Mouse (Mus musculus) intestine, embryonic 16.5 days (tissue): ENCODE measurements around the gene Cul7. TPM values are rescaled to one million over a fixed set of nuclear protein-coding genes. Genes with fewer than 3 reads are reported as not detected.

Source experiments
- ATAC-seq: fragments of 200-750 bp; cut with Nextera tagmentation; 2 replicates; pipeline ENCODE4 v1.8.0; 2017; ENCODE audit warnings: moderate TSS enrichment, moderate library complexity
- H3K27ac ChIP-seq: fragments of 300-500 bp; sonication (generic); 2 replicates; pipeline ENCODE4 v1.5.1; 2014; ENCODE audit warnings: mild to moderate bottlenecking, low read length
- H3K27me3 ChIP-seq: fragments of 300-500 bp; sonication (generic); replicated peaks from 2 replicates; pipeline ENCODE4 v1.6.1; 2014; ENCODE audit warnings: low read length, control low read depth, mixed read lengths; ENCODE audit not compliant: control insufficient read depth, insufficient read depth
- H3K36me3 ChIP-seq: fragments of 300-500 bp; sonication (generic); 2 replicates; pipeline ENCODE4 v1.6.1; 2014; ENCODE audit warnings: low read length, control low read depth; ENCODE audit not compliant: control insufficient read depth, insufficient read depth
- H3K4me1 ChIP-seq: fragments of 300-500 bp; sonication (generic); 2 replicates; pipeline ENCODE4 v1.6.1; 2014; ENCODE audit warnings: low read length, control low read depth, mixed read lengths; ENCODE audit not compliant: control insufficient read depth, insufficient read depth
- H3K4me2 ChIP-seq: fragments of 300-500 bp; sonication (generic); 2 replicates; pipeline ENCODE4 v1.6.1; 2014; ENCODE audit warnings: low read depth, low read length, control low read depth
- H3K4me3 ChIP-seq: fragments of 300-500 bp; sonication (generic); 2 replicates; pipeline ENCODE4 v1.5.1; 2014; ENCODE audit warnings: mild to moderate bottlenecking, low read length
- H3K9ac ChIP-seq: fragments of 300-500 bp; sonication (generic); 2 replicates; pipeline ENCODE4 v1.6.1; 2014; ENCODE audit warnings: low read depth, low read length
- H3K9me3 ChIP-seq: fragments of 300-500 bp; sonication (generic); 2 replicates; pipeline ENCODE4 v1.6.1; 2016; ENCODE audit warnings: low read length, control low read depth; ENCODE audit not compliant: control insufficient read depth
- WGBS: fragments of 180-500 bp; shearing (Covaris S2); extraction: QIAGEN DNeasy Blood & Tissue Kit; methylation state at CpG from one replicate; pipeline ENCODE4 v1.1.7; 2014; 5-methylcytosine and 5-hydroxymethylcytosine counted together
- polyA plus RNA-seq: library from polyadenylated mRNA; unstranded; fragments of >200 nt; fragmentation: Nextera tagmentation; extraction: Ambion mirVana; gene quantifications from 2 replicates; pipeline ENCODE4 v1.2.1, GENCODE M21; 2015

Cul7 gene
- polyA plus RNA-seq, 1 experiment from 2014 or later, result 42.4 TPM

GRCm38 (mm10) chr17:46651755-46652547 is 1.8 kb downstream of the Cul7 start:
- peak overlapping the region; percentile 77 for H3K4me3 ChIP-seq
- WGBS, result 68% methylated on average over 20 of the region's 20 CpGs
- H3K27me3 ChIP-seq, result no peaks in the 10 kb centered on the region
- ATAC-seq, result no peak
- H3K4me2 ChIP-seq, result peak overlapping the region; percentile 85
- H3K4me1 ChIP-seq, result peaks cover 27% of the 10 kb centered on the region
- peaks cover 24% of the 10 kb centered on the region for H3K36me3 ChIP-seq
- peak overlapping the region; percentile 93 for H3K27ac ChIP-seq
- no peaks in the 10 kb centered on the region for H3K9me3 ChIP-seq
- peak overlapping the region; percentile 83 for H3K9ac ChIP-seq

- 71% methylated on average over 6 of the region's 6 CpGs for WGBS
- Histone ChIP-seq H3K9ac (no peak overlapping the region), H3K4me2 (no peak overlapping the region), H3K9me3 (no peaks in the 10 kb centered on the region), H3K4me1 (peaks cover 23% of the 10 kb centered on the region), H3K36me3 (peaks cover 38% of the 10 kb centered on the region), H3K27ac (no peak overlapping the region), H3K4me3 (no peak overlapping the region), H3K27me3 (no peaks in the 10 kb centered on the region)
- ATAC-seq, result no peak
Observed at GRCm38 (mm10) chr17:46656054-46656453, 5.9 kb downstream of the Cul7 start.

DNA sequence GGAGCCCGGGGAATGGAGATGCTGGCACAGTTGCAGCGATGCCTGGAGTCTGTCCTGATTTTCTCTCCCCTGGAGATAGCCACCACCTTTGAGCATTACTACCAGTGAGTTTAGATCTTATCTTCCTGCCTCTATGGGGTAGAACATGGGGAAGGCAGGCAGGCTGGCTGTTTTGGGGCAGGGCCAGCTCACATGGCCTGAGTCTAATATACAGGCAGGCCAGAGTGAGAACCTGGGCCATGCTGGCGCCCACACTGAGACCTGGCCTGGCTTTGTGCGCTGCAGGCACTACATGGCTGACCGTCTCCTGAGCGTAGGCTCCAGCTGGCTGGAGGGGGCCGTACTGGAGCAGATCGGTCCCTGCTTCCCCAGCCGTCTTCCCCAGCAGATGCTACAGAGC is 11.2 kb downstream of the Cul7 start:
- Histone ChIP-seq H3K27ac (no peak overlapping the region), H3K36me3 (peaks cover 36% of the 10 kb centered on the region), H3K4me3 (no peak overlapping the region), H3K4me2 (no peak overlapping the region), H3K9ac (no peak overlapping the region), H3K4me1 (no peaks in the 10 kb centered on the region), H3K27me3 (no peaks in the 10 kb centered on the region), H3K9me3 (no peaks in the 10 kb centered on the region)
- ATAC-seq, result no peak
- 90% methylated on average over 9 of the region's 9 CpGs for WGBS

DNA sequence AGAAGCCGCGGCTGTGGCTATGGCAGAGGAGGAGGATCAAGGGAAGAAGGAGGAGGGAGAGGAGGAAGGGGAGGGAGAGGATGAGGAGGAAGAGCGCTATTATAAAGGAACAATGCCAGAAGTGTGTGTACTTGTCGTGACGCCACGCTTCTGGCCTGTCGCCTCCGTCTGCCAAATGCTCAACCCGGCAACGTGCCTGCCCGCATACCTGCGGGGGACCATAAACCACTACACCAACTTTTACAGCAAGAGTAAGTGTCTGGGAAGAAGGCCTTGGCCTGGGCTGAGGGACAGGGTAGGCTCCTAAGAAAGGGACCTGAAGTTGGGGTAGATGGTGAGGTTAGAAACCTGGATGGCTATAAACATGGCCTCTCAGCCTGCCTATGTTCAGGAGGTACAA is 11.8 kb downstream of the Cul7 start:
- Histone ChIP-seq H3K36me3 (peaks cover 40% of the 10 kb centered on the region), H3K4me1 (no peaks in the 10 kb centered on the region), H3K27me3 (no peaks in the 10 kb centered on the region), H3K4me2 (no peak overlapping the region), H3K4me3 (no peak overlapping the region), H3K9ac (no peak overlapping the region), H3K9me3 (no peaks in the 10 kb centered on the region), H3K27ac (no peak overlapping the region)
- no peak for ATAC-seq
- 91% methylated on average over 12 of the region's 12 CpGs for WGBS

DNA sequence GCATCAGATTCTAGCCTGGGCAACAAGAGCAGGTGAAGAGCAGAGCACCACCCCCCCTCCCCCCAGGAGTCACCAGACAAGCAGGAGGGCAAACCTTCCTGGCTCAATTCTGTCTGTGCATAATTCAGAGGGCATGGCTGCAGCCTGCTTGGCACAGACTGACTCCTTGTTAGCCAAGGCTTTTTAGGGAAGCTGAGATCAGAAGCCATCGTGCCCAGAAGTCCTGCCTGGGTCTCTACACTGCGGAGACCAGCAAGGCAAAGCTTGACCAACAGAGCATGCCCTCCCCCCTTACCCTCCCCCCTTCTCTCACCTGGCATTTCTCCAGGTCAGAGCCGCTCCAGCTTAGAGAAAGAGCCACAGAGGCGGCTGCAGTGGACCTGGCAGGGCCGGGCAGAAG is 12.6 kb downstream of the Cul7 start:
- Histone ChIP-seq H3K4me1 (no peaks in the 10 kb centered on the region), H3K27ac (no peak overlapping the region), H3K4me2 (no peak overlapping the region), H3K27me3 (no peaks in the 10 kb centered on the region), H3K9ac (no peak overlapping the region), H3K36me3 (peaks cover 39% of the 10 kb centered on the region), H3K4me3 (no peak overlapping the region), H3K9me3 (no peaks in the 10 kb centered on the region)
- ATAC-seq, result no peak
- WGBS, result 83% methylated on average over 5 of the region's 5 CpGs

DNA sequence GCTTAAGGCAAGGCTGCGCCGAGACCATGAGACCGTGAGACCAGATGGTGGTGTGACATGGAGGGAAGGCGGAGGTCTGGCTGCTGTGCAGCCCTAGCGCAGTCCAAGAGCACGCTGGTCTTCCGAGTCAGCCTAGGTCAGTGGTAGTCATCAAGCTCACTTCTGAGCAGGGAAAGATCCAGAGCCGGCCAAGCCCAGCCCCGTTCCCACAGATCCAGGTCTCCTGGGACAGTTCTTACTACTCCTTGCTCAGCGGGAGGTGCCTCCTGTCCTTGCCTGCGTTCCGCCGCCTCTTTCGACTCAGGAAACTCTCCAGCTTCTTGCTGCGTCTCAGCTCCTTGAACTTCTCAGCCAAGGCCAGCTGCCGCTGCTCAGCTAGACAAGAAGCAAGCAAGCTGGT is 17.6 kb downstream of the Cul7 start:
- no peak overlapping the region for H3K9ac ChIP-seq
- peaks cover 25% of the 10 kb centered on the region for H3K36me3 ChIP-seq
- no peak overlapping the region for H3K27ac ChIP-seq
- H3K9me3 ChIP-seq, result no peaks in the 10 kb centered on the region
- H3K4me1 ChIP-seq, result no peaks in the 10 kb centered on the region
- H3K4me3 ChIP-seq, result no peak overlapping the region
- no peaks in the 10 kb centered on the region for H3K27me3 ChIP-seq
- H3K4me2 ChIP-seq, result no peak overlapping the region
- ATAC-seq, result no peak
- WGBS, result 84% methylated on average over 16 of the region's 16 CpGs

GRCm38 (mm10) chr17:46669911-46670310 is 19.8 kb downstream of the Cul7 start:
- Histone ChIP-seq H3K4me2 (no peak overlapping the region), H3K9ac (no peak overlapping the region), H3K4me3 (no peak overlapping the region), H3K9me3 (no peaks in the 10 kb centered on the region), H3K27me3 (no peaks in the 10 kb centered on the region), H3K36me3 (peaks cover 12% of the 10 kb centered on the region), H3K4me1 (peaks cover 5% of the 10 kb centered on the region), H3K27ac (no peak overlapping the region)
- 96% methylated on average over 10 of the region's 10 CpGs for WGBS
- ATAC-seq, result no peak

DNA sequence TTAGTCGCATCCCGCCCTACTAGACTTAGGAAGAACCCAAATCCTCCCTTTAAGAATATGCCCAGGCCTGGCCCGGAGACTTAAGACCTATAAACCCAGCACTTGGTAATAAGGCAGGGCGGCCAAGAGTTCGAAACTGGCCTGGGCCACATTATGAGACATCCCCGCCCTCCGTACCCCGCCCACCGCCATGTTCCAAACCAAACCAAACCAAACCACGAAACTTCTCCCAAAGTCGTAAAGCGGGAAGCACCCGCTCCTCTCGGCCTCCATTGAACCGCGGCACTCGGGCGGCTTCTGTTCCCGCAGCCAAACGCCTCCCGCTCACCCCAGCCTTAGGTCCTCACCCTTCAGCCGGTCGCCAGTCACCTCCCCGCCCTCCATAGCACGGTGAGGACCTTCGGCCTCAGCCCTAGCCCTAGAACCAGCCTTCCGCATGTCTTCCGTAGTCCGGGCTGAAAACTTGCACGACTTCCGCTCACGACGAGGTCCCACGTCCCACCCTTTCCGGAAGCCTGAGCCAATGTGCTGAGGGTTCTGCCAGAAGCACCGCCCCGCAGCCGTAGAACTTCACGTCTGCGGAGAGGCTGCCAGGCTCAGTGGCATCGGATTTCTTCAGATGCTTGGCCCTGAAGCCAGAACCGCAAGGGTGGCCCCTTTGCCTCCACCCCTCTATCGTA is 23.9 kb downstream of the Cul7 start, which contains the start of gene Rrp36:
TSS of gene Rrp36 (minus strand) at position 503 of the 680 bp plus-strand sequence.
- 1% methylated on average over 43 of the region's 43 CpGs for WGBS

DNA sequence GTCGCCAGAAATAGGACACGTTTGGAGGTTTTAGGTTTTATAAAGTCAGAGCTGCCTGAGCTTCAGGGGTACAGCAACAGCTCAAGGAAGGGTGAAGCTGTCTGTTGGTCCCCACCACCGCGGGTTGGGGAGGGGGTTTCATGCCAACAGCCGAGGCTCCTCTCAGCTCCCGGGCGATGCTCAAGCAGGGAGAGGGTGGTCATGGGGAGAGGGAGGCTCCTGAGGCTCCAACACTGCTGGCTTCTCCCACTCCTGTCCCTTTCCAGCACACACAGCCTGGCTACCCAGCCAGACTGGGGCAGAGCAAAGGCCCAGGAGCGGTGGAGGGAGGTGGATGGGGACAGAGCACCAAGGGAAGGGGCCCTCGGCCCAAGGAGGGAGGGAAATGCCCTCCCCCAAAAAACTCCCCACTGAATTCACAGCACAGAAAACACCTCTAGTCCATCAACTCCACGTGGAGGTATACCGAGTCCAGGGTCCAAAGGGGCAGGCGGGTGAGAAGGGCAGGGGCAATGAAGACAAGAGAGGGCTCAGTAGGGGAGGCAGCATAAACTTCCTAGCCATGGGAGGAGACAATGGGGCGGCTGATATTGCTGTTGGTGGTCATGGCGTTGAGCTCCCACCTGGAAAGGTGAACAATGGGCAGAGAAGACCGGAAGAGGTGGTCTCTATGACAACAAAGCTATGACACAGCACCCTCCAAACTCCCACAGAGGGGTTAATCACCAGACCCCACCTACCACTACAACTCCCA is 24.6 kb downstream of the Cul7 start:
- Histone ChIP-seq H3K9me3 (no peaks in the 10 kb centered on the region), H3K4me2 (peak overlapping the region; percentile 69), H3K9ac (peak overlapping the region; percentile 87), H3K27me3 (no peaks in the 10 kb centered on the region), H3K4me3 (peak overlapping the region; percentile 84), H3K36me3 (peaks cover 10% of the 10 kb centered on the region), H3K4me1 (peaks cover 25% of the 10 kb centered on the region), H3K27ac (peak overlapping the region; percentile 89)
- peak; percentile 43 for ATAC-seq
- WGBS, result 17% methylated on average over 15 of the region's 15 CpGs

More for the DNA sequence above, 23.9 kb downstream of the Cul7 start, which contains the start of gene Rrp36:
- no peaks in the 10 kb centered on the region for H3K27me3 ChIP-seq
- peaks cover 15% of the 10 kb centered on the region for H3K36me3 ChIP-seq
- peak within 1 kb of the TSS; percentile 69 for H3K4me2 ChIP-seq
- peak within 1 kb of the TSS; percentile 84 for H3K4me3 ChIP-seq
- H3K9me3 ChIP-seq, result no peaks in the 10 kb centered on the region
- peak within 1 kb of the TSS; percentile 87 for H3K9ac ChIP-seq
- peak; percentile 95 for ATAC-seq
- H3K27ac ChIP-seq, result peak within 1 kb of the TSS; percentile 89
- H3K4me1 ChIP-seq, result peaks cover 18% of the 10 kb centered on the region
